Mouse (Mus musculus): ENCODE data around the gene Mpo.

The Mpo gene

GRCm38 (mm10) chr11:87793460-87793859 lies at the start of gene Mpo:
TSS of gene Mpo (plus strand) at chr11:87793581.
- no peak for DNase-seq (ENCODE audit: low spot score)

GRCm38 (mm10) chr11:87743691-87744090 lies 49.7 kb upstream of the Mpo start:
- DNase-seq (ENCODE audit: low spot score) = no peak

- DNase-seq (ENCODE audit: low spot score) = no peak
These were observed 48.4 kb upstream of the Mpo start for GRCm38 (mm10) chr11:87744964-87745363.

- no peak for DNase-seq (ENCODE audit: low spot score)
These were observed 47.5 kb upstream of the Mpo start for GRCm38 (mm10) chr11:87745632-87746555.

DNA sequence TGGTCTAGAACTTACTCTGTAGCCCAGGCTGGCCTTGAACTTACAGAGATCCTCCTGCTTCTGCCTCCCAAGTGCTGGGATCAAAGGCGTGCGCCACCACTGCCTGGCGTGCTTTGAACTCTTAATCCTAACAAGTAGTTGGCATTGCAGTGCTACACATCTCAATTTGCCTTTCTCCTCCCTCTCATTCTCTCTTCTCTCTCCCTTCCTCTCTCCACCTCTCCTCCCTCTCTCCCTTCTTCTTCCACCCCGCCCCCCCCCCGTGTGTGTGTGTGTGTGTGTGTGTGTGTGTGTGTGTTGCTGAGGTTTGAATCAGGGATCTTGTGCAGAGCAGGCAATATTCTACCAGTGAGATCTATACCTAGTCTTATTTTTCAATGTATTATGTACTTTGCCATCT lies 46.1 kb upstream of the Mpo start:
- no peak for DNase-seq (ENCODE audit: low spot score)

DNA sequence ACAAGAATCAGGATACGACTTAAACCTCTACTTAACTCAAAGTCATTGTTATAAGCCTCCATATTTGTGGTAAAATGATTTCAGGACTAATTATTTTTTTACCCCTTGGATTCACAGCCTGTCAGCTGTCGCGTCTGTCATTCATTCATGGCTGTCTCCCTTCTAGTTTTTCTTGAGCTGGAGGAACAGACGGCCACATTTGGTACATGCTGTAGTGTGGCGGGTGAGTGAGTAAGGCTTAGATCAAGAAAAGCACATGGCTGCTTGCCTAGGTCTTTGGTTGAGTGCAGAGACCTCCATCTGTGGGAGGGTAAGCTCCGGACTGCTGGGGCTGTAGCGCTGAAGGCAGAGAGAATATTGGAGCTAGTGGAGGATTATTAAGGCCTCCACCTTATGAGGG lies 45.7 kb upstream of the Mpo start:
- DNase-seq (ENCODE audit: low spot score) = no peak

GRCm38 (mm10) chr11:87748132-87749119 lies 45.0 kb upstream of the Mpo start:
- peak; percentile 41 for DNase-seq (ENCODE audit: low spot score)

GRCm38 (mm10) chr11:87749192-87750042 lies 44.0 kb upstream of the Mpo start:
- DNase-seq (ENCODE audit: low spot score) = peak; percentile 35

- DNase-seq (ENCODE audit: low spot score) = no peak
These were observed 43.3 kb upstream of the Mpo start for GRCm38 (mm10) chr11:87750043-87750421.

- no peak for DNase-seq (ENCODE audit: low spot score)
These were observed 42.9 kb upstream of the Mpo start for GRCm38 (mm10) chr11:87750521-87750920.

- DNase-seq (ENCODE audit: low spot score) = no peak
These were observed 42.4 kb upstream of the Mpo start for GRCm38 (mm10) chr11:87751031-87751430.

DNA sequence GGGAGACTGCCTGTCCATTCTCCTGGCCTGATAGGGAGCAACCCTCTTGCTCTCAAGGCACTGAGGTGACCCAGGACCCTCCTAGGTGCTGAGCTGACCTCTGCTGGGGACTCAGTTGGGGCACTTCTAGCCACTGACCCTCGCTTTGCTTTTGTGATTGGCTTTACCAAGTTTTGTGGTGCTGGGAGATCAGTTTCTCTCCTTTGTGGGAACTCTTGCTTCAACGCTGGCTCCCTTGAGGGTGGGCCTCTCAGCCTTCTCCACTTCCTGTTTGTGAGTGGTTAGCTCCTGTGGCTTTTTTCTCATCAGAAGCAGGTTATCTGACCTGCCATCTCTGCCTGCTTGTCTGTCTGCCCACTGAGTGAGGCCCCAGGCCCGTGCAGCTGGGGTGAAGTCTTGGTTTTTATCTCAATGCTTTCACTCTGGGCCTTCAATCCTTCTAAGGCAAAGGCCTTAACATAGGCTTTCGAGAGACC lies 41.9 kb upstream of the Mpo start:
- DNase-seq (ENCODE audit: low spot score) = no peak

- DNase-seq (ENCODE audit: low spot score) = no peak
These were observed 41.1 kb upstream of the Mpo start for GRCm38 (mm10) chr11:87752307-87752706.

GRCm38 (mm10) chr11:87753255-87753654 lies 40.1 kb upstream of the Mpo start:
- no peak for DNase-seq (ENCODE audit: low spot score)

GRCm38 (mm10) chr11:87753891-87754501 lies 39.4 kb upstream of the Mpo start:
- no peak for DNase-seq (ENCODE audit: low spot score)

- DNase-seq (ENCODE audit: low spot score) = no peak
These were observed 38.8 kb upstream of the Mpo start for GRCm38 (mm10) chr11:87754603-87755002.

GRCm38 (mm10) chr11:87755360-87756017 lies 37.9 kb upstream of the Mpo start:
- DNase-seq (ENCODE audit: low spot score) = no peak

- peak; percentile 61 for DNase-seq (ENCODE audit: low spot score)
These were observed 37.0 kb upstream of the Mpo start for GRCm38 (mm10) chr11:87756251-87756820.

- no peak for DNase-seq (ENCODE audit: low spot score)
These were observed 36.1 kb upstream of the Mpo start for GRCm38 (mm10) chr11:87757001-87757954.

Measured in testis, postnatal 14 days (tissue).